Mouse (Mus musculus) brown adipose tissue, adult 24 weeks (tissue): Measurements from ENCODE around the gene Plxnd1. TPM values are rescaled to one million over a fixed set of nuclear protein-coding genes. Genes with fewer than 3 reads are reported as not detected.
A peak's percentile ranks its signal among the peaks of the same experiment; 100 is the strongest.

Experiments
- H3K27ac ChIP-seq: fragments of 200-500 bp; replicated peaks from 2 replicates; pipeline ENCODE4 v1.5.1; 2012; ENCODE audit warnings: low read depth, mild to moderate bottlenecking, low read length
- H3K4me1 ChIP-seq: fragments of 200-500 bp; 2 replicates; pipeline ENCODE4 v1.6.1; 2012; ENCODE audit warnings: low read length, mixed read lengths; ENCODE audit not compliant: control insufficient read depth, insufficient read depth, insufficient read length
- H3K4me3 ChIP-seq: fragments of 200-500 bp; 2 replicates; pipeline ENCODE4 v1.5.1; 2012; ENCODE audit warnings: low read depth, mild to moderate bottlenecking, low read length, moderate library complexity; ENCODE audit not compliant: insufficient read depth
- polyA plus RNA-seq: library from polyadenylated mRNA; stranded (reverse); fragments of >200 nt; gene quantifications from 2 replicates; pipeline ENCODE4 v1.2.4, GENCODE M21; 2012; ENCODE audit not compliant: missing spikeins, insufficient read depth, insufficient read length

The Plxnd1 gene
- polyA plus RNA-seq, 1 experiment, result 24.0 TPM

DNA sequence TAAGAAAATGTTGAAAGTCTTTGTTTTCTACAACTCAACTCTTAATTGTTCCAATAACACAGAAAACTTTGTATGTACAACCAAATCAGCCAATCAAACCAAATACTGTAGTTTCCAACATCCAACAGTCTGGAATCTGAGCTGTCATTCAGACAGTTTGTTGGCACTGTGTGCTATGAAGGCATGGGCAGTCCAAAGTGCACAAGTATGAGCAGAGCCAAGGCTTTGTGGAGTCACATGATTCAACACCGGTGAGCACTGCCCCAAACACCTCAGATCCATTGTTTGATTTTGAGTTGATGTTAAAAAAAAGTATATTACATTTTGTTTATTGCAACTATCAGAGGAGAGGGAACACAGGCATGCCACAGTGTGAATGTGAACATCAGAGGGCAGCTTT lies 54.2 kb downstream of the Plxnd1 start:
- no peak overlapping the region for H3K4me3 ChIP-seq
- H3K27ac ChIP-seq, result no peak overlapping the region
- peaks cover 8% of the 10 kb centered on the region for H3K4me1 ChIP-seq

DNA sequence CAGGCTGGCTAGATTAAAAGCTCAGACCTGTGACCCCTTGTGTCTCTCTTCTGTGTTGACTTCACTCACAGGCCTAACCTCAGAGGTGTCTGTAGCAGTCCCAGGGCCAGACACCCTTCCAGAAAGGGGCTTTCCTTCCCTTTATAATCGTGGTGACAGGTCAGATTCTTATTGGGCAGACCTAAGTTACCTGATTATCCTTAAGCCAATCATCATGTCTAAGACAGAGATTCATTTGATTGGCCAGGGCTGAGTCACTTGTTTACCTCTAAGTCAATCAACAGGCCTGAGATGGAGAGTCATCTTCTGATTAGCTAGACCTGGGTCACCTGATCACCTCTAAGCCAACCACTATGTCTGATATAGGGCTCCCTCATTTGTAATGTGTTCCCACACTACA lies 56.0 kb downstream of the Plxnd1 start:
- Histone ChIP-seq H3K4me1 (peaks cover 8% of the 10 kb centered on the region), H3K27ac (no peak overlapping the region)

DNA sequence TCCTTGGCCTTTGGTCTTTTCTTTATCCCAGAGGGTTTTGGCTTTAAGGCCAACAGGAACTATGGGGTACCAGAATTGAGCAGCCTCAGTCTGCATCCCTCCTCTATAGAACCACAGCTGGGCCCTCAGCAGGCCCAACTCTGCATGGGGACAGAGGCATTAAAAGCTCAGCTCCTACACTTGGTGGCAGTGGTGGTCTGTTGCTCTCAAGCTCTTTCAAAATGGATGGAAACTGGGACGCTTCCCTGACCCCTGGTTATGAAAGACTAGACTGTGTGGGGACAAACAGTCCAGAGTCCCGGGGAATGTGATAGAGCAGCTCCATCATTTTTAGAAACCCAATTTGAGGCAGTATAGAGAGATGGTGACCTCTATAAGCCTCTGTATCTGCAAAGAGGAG lies 56.8 kb downstream of the Plxnd1 start:
- Histone ChIP-seq H3K4me3 (no peak overlapping the region), H3K4me1 (peaks cover 3% of the 10 kb centered on the region; the same call in 1 of the 2 replicates), H3K27ac (no peak overlapping the region)

More for the DNA sequence above, 56.0 kb downstream of the Plxnd1 start:
- H3K4me3 ChIP-seq, result no peak overlapping the region

DNA sequence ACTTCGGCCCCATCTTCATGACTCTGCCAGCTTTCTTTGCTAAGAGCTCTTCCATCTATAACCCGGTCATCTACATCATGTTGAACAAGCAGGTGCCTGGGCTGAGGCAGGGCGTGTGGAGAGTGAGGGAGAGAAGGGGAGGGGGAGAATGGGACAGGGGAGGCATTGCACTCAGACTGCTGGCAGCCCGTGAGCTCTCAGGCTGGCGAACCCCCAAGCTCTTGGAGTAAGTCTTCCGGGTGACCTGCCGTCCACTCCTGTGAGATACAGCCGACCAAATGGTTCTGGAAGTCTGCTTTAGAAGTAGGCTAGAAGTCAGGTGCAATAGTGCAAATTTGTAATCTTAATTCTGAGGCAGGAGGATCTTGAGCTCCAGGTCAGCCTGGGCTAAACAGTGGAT lies 59.3 kb downstream of the Plxnd1 start:
- Histone ChIP-seq H3K4me1 (no peaks in the 10 kb centered on the region), H3K27ac (no peak overlapping the region), H3K4me3 (no peak overlapping the region)

DNA sequence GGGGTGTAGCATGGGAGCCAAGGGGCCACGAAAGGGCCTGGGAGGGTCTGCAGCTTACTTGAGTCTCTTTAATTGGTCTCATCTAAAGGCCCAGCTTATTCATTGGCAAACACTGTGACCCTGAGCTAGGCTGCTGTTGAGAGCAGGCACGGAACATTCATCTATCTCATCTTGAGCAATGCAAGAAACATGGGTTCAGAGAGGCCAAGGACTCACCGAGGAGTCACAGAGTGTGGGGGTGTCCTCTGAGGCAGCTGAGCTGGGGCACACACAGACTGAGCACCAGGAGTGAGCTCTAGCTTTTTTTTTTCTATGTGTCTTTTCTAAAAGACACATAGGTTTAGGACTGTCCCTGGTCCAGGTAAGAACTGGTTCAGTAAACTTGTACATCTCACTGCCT lies 62.4 kb downstream of the Plxnd1 start:
- H3K4me3 ChIP-seq, result no peak overlapping the region
- H3K27ac ChIP-seq, result no peak overlapping the region
- peaks cover 5% of the 10 kb centered on the region; the same call in 1 of the 2 replicates for H3K4me1 ChIP-seq

DNA sequence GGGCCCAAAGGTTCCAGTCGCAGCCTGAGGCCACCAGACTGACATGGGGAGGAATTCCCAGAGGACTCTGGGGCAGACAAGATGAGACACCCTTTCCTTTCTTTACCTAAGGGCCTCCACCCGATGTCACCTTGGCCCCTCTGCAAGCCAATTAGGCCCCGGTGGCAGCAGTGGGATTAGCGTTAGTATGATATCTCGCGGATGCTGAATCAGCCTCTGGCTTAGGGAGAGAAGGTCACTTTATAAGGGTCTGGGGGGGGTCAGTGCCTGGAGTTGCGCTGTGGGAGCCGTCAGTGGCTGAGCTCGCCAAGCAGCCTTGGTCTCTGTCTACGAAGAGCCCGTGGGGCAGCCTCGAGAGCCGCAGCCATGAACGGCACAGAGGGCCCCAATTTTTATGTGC lies 63.2 kb downstream of the Plxnd1 start, which contains the start of gene Rho:
Rho (plus strand) TSS at position 110 of the 400 bp plus-strand sequence.
- Histone ChIP-seq H3K27ac (no peak within 1 kb of the TSS), H3K4me3 (no peak within 1 kb of the TSS), H3K4me1 (peaks cover 5% of the 10 kb centered on the region; the same call in 1 of the 2 replicates)

DNA sequence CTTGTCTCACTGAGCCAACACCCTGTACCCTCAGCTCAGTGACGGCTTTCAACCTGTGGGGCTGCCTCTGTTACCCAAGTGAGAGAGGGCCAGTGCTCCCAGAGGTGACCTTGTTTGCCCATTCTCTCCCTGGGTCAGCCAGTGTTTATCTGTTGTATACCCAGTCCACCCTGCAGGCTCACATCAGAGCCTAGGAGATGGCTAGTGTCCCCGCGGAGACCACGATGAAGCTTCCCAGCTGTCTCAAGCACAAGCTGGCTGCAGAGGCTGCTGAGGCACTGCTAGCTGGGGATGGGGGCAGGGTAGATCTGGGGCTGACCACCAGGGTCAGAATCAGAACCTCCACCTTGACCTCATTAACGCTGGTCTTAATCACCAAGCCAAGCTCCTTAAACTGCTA lies 64.8 kb downstream of the Plxnd1 start:
- Histone ChIP-seq H3K4me1 (peaks cover 5% of the 10 kb centered on the region; the same call in 1 of the 2 replicates), H3K4me3 (no peak overlapping the region), H3K27ac (no peak overlapping the region)

DNA sequence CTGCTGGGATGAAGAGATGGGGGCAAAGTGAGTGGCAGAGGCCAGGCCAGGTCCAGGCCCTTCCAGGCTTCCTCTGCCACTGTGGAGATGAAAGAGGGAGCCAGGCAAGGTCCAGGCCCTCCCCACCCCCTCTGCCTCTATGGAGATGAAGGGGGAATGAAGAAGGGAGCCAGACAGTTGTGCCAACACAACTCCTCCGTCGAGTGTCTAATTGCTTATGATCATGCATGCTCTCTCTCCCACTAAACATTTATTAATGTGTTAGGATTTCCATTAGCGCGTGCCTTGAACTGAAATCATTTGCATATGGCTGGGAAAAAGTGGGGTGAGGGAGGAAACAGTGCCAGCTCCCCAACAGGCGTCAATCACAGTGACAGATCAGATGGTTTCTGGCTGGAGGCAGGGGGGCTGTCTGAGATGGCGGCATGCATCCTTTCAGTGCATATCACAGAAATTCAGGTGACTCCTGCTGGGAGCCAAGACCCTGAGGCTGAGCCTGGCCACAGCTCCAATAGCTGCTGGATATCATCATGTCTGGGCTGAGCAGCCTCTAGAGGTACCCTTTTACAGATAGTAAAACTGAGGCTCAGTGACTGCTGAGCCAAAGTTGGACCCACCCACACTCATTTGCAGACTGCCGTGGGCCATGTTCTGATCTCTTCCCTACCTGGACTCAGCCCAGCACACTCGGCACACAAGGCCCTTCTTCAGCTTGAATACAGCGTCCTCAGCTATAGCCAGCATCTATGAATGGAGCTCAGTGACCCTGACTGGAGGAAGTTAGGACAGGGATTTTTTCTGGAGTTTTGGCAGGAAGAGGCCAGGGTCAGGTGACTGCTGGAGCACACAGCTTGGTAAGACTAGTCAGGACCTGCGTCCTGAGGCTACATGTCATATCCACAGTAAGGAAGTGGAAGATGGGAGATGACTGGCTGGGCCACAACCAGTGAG lies 67.2 kb downstream of the Plxnd1 start:
- H3K4me1 ChIP-seq, result peaks cover 5% of the 10 kb centered on the region; the same call in 1 of the 2 replicates
- no peak overlapping the region for H3K27ac ChIP-seq
- H3K4me3 ChIP-seq, result no peak overlapping the region

DNA sequence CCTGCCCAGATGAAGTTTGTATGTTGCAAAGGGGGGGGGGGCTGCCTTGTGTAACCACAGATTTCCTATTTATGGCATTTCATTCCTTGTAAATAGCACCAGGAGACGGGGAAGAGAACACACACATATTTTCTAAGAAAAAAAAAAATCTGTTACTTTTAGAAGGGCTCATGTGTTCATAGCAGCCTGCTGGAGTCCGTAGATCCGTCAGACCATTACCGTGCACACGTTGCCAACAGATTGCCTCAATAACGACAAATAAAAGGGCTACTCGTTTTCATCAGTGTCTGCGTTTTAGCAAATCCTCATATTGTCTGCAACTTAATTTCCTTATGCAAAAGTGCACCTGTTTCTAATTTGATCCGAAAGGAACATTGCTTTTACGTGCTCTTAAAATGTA lies 68.4 kb downstream of the Plxnd1 start:
- H3K27ac ChIP-seq, result no peak overlapping the region
- H3K4me3 ChIP-seq, result no peak overlapping the region
- peaks cover 5% of the 10 kb centered on the region; the same call in 1 of the 2 replicates for H3K4me1 ChIP-seq

DNA sequence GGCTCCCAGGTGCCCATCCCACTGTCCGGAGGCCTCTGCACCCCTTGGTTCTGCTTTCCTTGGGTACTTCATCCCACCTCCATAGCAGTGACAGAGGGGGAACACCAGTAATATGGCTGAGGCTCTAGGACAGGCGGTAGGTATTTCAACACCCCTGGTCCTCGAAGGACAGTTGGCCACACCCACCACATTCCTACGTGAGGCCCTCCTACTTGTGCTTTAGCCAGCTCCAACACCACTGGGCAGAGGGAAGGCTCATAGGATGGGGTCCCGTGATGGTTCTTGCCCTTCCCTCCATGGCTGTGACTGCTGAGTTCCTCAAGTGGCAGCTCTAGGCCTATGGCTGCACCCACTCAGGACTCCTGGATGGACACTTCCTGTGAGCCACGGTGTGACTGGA lies 70.0 kb downstream of the Plxnd1 start:
- Histone ChIP-seq H3K4me1 (peaks cover 13% of the 10 kb centered on the region), H3K4me3 (no peak overlapping the region), H3K27ac (no peak overlapping the region)

DNA sequence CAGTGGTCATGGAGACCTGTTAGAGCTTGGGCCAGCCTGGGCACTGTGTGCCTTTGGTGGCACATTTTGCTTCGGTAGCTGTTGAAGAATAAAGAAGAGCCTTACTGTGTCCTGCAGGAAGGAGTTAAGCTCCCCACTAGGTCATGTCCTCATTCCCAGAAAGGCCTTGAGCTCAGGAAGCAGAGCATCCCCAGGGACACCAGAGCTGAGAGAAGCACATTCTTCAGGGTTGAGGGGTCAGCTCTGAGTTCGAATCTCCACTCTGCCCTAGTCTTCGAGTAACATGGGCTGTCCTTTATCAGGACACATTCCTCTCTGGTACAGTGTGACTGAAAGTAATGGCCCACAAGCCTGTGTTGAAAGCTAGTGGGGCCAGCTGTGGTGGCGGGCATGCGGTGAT lies 74.9 kb downstream of the Plxnd1 start:
- peaks cover 26% of the 10 kb centered on the region for H3K4me1 ChIP-seq
- 0 out of 2 replicates have a peak overlapping the region, but pooled peaks have one; percentile 26 for H3K27ac ChIP-seq
- H3K4me3 ChIP-seq, result no peak overlapping the region

DNA sequence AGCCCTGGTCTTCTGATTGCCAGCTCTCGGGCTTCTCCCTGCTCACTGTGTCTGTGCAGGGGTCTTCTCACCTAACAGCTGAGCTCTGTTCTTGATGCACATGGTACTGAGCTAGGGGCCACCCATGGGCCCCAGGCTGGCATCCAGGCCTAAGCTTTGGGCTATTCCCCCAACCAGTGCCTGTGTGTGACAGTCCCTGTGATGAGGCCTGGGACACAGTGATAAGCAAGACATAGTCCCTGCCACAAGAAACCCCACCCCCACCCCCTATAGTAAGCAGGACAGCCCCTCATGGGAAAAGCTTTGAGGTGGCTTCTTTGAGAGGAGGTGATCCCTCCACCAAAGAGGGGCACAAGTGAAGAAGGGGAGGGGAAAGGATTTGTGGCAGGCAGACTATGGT lies 76.2 kb downstream of the Plxnd1 start:
- no peak overlapping the region for H3K4me3 ChIP-seq
- H3K27ac ChIP-seq, result no peak overlapping the region
- peaks cover 26% of the 10 kb centered on the region for H3K4me1 ChIP-seq

DNA sequence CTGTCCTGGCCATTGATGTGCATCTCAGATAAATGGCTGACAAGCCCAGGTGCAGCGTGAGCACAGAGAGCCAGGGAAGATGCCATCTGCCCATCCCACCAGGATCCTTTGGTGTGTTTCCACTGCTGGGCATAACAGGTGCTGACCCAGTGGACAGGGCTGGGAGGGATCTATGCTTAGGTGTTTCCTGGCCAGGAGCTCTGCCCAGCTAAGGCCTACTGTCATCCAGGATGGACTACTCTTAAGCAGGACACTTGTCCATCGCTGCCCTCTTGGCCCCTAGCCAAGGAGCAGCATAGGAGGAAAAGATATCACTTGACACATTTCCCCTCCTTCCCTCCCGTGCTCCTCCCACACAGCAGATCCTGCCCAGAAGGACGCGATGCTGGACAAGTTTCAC lies 78.2 kb downstream of the Plxnd1 start:
- Histone ChIP-seq H3K4me3 (no peak overlapping the region), H3K27ac (no peak overlapping the region), H3K4me1 (peaks cover 40% of the 10 kb centered on the region)

DNA sequence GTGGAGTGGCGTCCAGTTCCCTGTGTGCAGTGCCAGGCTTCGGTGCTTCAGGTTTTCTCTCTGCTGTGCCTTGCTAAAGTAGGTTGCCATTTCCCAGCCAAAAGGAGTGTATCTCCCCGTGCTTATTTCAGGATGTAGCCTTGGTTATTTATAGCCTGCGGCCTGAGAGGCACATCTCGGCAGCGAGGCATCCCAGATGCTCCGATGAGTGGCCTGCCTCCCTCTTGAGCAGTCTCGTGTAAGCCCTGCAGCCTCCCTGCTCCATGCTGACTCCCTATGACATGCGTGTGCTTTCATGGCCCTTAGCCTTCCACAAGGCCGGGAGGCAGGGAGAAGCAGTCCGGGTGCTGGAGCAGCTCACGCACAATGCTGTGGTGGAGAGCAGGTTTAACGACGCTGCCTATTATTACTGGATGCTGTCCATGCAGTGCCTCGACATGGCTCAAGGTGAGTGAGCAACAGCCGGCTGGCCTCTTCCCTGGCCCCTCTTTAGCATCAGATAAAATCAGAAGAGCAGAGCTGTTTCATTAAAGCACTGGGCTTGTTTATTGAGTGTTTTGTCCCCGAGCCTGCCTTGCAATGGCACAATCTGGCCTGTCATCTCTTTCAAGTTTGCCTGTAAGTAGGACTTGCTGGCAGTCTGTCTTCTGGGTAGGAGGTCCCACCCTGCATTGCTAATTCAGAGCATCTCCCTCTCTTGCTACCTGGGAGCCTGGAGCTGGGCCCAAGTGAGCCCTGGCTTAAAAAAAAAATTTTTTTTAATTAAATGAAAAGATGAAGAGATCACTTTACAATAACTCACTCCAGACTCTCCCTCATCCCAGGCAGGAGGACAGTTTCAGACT lies 79.0 kb downstream of the Plxnd1 start:
- Histone ChIP-seq H3K27ac (no peak overlapping the region), H3K4me3 (no peak overlapping the region)

DNA sequence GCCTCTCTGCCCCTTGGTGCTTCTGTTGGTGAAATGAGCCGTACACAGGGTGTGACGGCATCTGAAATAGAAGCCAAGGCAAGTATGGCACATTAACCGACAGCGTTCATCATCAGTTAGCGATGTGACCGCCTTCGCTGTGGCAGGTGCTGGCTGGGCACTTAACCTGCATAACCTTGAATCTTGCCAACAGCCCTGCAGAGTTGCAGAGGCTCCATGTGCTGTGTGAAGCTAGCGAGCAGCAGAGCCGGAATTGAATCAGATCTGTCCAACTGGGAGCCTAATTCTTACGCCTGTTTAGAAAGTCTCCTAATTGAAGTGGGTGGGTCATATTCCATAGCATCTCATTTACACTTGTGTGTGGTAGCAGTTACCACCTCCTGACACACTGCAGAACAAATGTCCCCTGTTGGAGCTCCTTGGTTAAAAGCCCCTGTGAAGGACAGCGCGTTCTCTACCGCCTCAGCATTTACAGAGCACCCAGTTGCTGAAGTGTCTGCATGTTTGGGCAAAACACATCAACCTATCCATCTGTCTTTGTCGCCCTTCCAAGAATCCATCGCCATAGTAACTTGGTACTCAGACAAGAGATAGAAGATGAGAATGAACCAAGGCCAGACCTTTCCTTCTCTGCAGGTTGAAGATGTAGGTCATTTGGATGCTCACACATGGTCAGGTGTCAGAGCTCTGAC lies 80.1 kb downstream of the Plxnd1 start:
- Histone ChIP-seq H3K4me3 (no peak overlapping the region), H3K27ac (no peak overlapping the region), H3K4me1 (peaks cover 43% of the 10 kb centered on the region)

More for the DNA sequence above, 79.0 kb downstream of the Plxnd1 start:
- peaks cover 46% of the 10 kb centered on the region for H3K4me1 ChIP-seq
